Mouse (Mus musculus): ENCODE measurements around the gene Pik3c2a.
"Not testable (repeated sequence)": the region's sequence is repeated elsewhere in the genome, so short reads cannot be mapped to it uniquely, and the experiment has no call there.

The Pik3c2a gene

DNA sequence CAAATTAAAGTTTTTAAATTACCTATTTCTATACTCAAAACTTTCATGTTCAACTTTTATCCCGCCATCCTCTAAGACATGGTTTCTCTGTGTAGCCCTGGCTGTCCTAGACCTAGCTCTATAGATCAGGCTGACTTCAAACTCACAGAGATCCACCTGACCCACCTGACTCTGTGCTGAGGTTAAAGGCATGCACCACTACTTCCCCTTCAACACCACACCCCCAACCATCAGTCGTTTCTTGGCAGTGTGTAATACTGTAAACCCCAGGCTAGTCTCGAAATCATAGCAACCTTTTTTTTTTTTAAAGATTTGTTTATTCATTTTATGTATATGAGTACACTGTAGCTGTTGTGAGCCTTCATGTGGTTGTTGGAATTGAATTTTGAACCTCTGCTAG, 50.9 kb downstream of the Pik3c2a start:
- no peak for DNase-seq (ENCODE audit: low read depth)

DNA sequence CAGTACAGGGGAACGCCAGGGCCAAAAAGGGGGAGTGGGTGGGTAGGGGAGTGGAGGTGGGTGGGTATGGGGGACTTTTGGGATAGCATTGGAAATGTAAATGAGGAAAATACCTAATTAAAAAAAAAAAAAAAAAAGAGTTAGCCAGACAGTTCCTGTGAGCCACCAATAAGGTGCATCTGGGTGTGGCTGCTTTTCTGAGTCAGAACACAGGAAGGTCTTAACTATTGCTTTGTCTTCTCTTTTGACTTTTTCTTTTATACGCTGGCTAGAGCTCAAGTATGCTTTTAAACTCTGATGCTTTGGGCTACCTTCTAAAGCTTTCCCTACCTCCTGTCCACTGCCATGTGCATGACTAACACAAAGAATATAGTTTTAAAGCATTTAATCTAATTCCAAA, 55.9 kb downstream of the Pik3c2a start:
- not testable (repeated sequence) for DNase-seq (ENCODE audit: low read depth)

DNA sequence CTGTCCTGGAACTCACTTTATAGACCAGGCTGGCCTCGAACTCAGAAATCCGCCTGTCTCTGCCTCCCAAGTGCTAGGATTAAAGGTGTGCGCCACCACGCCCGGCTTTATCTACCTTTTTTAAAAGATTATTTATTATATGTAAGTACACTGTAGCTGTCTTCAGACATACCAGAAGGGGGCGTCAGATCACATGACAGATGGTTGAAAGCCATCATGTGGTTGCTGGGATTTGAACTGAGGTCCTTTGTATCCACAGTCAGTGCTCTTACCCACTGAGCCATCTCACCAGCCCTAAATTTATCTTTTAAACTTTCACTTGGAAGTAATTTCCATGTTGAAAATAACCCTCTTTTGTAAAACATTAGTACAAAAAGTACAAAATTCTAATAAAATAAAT, 64.1 kb downstream of the Pik3c2a start:
- DNase-seq (ENCODE audit: low read depth): not testable (repeated sequence)

DNA sequence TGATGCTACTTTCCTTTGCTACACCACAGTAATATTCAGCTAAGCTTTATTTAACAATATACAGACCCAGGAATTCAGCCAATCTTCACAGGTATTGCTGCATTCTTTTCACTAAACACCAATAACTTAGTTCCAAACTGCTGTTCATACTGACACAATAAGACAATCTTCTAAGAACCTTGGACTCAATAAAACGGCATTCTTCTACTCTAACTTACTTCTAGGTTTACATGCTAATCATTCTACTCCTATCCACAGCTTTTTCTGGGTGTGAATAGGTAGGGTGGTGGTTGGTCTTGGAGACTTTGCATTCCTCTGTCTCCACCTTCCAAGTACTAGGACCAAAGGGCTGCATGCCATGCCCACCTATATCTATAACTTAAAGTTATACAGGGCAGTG, 69.0 kb downstream of the Pik3c2a start:
- no peak for DNase-seq (ENCODE audit: low read depth)

DNA sequence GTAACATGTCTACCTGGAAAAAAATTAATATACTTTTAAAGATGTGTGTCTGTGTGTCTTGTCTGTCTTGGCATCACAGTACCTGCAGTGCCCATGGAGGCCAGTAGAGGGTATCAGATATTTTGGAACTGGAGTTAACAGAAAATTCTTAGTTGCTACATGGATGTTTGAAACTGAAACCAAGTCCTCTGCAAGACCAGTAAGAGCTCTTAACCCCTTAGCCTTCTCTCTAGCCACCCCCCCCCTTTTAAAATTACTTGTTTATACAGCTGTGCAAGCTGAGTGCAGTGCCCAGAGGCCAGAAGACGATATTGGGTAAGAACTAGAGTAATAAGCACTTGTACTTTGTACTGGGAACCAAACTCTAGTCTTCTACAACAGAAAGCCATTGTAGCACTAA, 107.0 kb downstream of the Pik3c2a start:
- DNase-seq (ENCODE audit: low read depth): peak; percentile 72

DNA sequence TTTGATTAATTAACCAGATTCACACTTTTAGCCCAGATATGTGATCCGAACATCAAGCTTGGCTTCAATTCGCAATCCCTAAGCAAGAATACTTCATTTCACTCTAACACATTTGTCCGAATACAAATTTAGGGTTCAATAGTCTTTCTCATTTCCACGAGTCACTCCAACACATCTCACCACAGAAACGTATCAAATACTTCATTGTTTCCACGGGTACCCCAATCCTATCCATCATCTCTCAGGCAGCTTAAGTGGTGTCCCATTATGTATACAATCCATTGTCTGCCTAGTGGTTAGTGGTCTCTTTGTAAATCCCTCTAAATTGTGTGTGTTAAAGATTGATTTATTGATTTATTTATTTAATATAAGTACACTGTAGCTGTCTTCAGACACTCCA, 108.1 kb downstream of the Pik3c2a start:
- DNase-seq (ENCODE audit: low read depth): no peak

DNA sequence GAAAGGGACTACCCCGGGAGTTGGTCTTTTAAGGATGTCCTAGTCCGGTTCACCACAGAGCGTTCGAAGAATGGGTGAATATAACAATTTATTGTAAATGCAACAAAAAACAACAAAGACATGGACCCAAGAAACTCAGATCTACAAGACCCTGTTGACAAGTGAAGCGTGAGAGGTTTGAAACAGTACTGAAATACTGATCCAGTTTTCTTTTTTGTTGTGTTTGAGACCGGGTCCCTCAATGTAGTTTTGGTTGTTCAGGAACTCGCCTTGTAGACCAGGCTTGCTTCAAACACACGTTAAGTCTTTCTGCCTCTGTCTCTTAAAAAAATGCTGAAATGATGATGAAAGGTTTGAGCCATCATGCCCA, 108.6 kb downstream of the Pik3c2a start:
- peak; percentile 25 for DNase-seq (ENCODE audit: low read depth)

DNA sequence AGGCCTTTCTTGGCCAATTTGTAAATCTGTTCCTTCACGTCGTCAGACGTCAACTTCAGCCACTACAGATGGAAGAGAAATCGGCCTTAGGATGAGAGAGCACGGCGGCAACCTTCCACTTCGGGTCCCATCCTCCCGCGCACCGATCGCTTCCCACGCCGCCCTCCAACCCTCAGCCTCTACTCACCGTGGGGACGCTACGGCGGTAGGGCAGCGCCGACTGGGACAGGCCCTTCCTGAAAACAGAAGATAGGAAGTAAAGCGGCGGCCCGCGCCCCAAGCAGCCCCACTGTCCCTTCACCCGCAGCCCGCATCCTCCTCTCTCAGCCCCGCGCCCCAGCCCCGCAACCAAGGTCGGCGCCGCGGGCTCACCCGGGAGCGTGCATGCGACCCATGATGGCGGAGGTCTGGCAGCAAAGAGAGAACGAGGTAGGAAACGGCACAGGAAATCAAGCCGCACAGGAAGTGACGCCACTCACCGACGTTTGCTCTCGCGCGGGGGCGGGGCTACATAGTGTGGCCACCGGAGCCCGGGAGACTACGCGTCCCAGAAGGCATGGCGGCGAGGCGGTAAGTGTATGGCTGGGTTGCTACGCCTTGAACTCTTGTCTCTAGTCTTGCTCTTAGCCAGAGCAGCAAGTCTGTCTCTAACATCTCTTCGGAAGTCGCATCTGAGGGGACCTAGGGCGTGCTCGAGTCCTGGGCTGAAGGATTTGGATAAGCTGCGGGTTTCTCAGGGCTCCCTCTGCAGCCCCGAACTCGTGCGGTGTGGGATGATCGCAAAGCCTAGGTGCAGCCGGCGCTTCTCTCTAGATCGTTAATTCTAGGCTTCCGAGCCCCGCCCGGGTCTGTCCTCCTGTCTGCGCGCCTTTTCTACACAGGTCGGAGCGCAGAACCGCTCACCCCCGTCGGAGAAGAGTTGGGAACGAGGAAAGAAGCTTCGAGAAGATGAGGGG, 109.3 kb downstream of the Pik3c2a start, which contains the start of gene Rps13:
TSS of gene Rps13 (minus strand) at position 483 of the 956 bp plus-strand sequence.
- DNase-seq (ENCODE audit: low read depth): peak; percentile 90

DNA sequence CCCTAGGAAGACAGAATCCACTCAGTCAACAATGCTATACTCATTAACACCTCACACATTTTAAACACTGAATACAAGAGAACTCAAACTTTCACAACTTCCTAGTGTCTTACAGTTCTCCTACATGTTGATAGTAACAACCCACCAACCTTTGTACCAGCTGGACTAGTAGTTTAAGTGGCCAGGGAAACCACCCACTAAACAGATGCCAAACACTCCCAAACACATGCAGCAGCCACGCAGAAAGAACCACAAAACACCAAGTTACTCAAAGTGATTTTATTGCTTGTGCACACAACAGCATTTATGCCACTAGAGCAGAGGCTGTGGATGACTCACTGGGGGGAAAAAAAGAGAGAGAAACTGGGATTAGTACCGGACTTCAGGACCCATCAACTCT, 112.0 kb downstream of the Pik3c2a start:
- DNase-seq (ENCODE audit: low read depth): no peak

DNA sequence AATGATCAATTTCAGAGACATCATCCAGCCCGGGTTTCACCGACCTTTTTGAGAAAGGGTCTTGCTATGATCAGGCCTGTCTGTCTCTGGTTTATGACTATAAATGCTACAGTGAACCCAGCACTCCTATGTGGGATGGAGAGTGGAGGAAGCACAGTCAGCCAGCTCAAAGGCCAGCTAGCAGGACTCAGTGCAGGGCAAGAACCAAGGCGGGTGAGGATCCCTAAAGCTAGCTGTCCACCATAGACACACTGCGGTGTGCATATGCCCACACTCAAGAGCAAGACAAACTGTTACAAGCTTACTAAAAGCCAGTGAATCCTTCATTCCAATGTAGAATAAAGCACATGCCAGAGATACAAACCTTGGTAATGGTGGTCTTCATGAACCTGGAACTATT, 113.4 kb downstream of the Pik3c2a start:
- DNase-seq (ENCODE audit: low read depth): no peak

DNA sequence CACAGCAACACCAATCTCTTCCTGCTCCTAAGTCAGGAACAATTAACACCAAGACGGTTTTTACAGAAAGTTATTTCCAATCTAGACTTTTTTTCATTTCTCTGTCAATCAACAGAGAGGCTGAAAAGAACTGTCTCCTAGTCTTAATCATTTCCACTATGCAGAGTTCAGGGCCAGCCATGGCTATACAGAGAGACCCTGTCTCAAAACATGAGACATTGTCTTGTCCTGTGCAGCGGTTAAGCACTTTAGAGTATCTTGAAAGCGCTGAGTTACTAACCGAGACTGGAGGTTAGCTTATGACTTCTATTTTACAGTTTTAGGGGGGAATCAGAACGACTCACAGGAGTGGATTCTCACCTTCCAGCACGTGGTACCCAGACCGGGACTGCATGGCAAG, 114.5 kb downstream of the Pik3c2a start:
- DNase-seq (ENCODE audit: low read depth): no peak

DNA sequence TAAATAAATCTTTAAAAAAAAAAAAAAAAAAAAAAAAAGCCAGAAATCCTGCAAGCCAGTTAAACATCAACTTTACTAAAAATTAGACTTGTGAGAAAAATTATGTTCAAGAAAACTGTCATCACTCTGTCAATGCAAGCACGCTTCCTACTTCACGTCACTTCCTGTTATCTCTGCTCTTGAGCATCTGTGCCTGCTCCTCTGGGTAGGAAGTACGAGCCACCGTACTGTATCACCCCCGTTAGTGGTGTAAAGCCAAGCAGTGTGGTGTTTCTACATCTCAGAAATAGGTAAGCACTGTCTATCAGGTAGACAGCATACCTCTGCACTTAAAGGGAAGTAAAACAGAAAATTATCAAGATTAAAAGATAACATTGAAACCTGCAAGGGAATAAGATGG, 115.3 kb downstream of the Pik3c2a start:
- no peak for DNase-seq (ENCODE audit: low read depth)

DNA sequence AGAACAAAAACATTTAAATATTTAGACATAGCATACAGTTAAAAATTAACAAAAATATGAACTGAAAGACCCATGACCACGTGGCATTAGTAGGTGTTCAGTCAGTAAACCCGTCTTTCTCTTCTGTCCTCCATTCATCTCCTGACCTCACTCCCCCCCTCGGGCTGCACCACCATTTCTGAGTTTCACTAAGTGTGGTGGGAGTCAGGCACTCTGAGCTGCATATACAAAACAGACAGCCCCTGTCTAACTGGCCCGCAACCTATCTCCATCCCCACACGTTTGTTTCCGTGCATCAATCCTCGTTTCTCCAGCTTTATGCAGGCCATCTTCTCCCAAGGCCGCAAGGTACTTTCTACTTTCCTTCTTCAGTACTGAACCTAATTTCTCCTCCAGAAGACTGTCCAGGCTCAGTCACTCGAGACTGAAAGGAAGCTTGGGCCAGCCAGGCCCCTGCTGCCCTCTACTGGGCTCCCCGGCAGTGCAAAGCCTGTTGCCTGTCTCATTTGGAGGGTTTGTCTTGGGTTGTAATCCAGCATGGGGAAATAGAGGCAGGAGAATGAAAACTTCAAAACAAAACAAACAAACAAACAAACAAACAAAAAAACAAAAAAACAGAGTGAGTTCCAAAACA, 119.8 kb downstream of the Pik3c2a start:
- DNase-seq (ENCODE audit: low read depth): no peak

DNA sequence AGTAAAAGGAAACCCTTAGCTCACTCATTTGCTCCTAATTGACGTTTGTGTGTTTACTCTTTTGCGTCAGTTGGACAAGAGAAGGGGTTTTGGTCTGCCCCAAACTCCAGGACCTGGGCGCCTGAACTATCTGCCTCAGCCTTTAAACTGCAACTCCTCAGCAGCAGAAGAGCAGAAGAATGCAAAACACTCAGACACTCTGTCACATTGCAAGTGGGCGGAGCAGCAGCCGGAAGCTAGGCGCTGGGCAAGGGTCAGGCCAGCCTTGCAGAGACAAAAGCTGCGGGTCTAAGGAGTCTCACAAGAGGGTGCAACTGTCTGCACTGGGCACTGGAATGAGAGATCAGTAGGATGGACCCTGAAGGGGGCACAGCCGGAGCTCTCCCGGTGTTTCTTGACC, 133.8 kb downstream of the Pik3c2a start:
- DNase-seq (ENCODE audit: low read depth): no peak

DNA sequence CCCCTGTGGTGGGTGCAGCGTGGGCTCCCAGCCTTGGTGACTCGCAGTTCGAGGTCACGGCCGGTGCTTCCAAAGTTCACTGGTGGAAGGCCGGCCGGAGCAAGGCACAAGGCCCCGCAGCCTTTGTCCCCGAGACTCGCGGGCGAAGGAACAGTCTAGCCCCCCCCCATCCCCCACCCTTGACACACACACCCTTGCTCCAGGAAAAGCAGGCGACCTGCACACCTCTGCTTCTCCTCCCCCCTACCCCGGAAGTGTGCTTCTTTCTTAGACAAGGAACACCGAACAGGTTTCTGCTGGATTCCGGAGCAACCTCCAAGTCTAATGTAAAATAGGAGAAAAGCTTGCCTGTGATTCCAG, 134.6 kb downstream of the Pik3c2a start:
- DNase-seq (ENCODE audit: low read depth): no peak

DNA sequence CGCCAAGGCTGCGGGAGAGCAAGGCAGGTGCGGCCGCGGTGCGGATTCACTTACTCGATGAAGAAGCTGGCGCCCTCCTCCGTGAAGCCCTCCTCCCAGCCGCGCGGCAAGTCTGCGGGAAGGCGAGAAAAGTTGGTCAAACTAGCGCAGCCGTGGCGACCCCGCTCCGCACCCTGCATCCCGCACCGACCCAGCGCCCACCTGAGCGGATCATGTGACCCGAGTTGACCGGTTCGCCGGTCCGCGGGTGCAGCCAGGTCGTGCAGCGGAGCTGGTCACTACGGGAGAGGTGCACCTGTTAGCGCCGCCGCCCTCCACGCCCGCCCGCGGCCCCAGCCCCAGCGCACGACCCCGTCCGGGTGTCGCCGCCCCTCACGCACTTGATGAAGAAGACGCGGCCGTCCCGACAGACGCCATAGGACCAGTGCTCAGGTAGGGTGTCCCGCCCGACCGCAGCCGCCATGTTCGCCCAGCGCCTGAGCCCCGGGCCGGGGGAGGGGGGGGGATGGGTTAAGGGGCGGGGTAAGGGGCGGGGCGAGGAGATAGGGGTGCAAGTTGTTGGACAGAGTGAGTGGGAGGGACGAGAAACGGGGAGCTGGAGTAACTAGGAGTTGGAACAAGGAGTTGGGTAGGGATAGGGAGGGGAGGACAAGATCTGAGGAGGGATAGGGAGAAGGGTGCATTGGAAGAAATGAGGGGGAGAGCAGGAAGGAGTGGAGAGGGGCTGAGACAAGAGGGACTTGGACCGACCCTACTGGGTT, 135.2 kb downstream of the Pik3c2a start, which contains the start of gene Plekha7:
TSS of gene Plekha7 (minus strand) at position 506 of the 761 bp plus-strand sequence.
- DNase-seq (ENCODE audit: low read depth): peak; percentile 31

DNA sequence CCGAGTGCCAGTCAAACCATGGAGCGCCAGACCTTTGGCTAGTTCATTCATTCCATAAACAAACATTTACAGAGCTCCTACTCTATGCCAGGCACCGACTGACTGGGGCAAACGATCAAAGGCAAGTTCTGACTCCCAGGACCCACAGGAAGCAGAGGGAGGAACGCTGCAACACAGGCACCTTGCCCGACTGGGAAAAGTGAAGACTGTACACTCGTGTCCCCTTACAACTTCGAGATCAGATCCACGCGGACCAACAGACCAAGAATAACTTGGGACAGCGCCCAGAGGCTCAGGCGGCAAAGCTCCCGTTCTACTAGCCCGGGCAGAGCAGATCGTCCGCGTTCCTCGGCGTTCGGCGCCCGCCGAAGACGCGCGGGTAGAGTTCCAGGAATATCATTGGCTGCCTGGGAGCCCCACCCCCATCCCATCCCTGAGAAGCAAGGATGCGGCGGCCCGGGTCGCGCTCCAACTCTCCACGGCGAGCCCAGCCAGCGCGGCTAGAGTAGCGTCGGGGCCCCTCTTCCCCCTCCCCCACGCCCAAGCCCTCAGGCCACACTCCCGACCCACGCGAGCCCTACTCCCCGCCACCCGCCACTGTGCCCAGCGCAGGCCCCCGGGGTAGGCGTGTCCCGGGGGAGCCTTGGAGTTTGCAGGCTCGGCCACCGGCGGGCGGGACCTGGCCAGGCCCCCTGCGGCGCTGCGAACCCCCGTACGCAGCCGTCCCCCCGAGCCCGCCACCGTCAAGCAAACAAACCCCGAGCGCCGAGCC, 136.0 kb downstream of the Pik3c2a start:
- peak; percentile 34 for DNase-seq (ENCODE audit: low read depth)

DNA sequence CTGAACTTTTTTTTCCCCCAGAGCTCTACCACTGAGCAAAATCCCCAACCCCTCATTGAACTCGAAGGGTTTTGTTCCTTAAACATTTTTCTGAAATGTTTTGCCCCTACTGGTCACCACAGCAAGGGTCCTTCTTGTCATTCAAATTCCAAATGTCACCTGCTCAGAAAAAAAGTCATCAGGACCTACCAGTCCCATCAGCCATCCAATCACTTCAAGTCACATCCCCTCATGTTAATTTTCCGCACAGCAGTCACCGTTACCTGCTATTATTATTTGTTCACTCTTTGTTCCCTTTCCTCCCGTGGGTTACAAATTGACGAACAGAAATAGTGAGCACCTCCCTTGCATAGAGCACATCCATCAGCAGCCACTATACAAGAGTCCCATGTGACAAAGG, 136.6 kb downstream of the Pik3c2a start:
- DNase-seq (ENCODE audit: low read depth): no peak

DNA sequence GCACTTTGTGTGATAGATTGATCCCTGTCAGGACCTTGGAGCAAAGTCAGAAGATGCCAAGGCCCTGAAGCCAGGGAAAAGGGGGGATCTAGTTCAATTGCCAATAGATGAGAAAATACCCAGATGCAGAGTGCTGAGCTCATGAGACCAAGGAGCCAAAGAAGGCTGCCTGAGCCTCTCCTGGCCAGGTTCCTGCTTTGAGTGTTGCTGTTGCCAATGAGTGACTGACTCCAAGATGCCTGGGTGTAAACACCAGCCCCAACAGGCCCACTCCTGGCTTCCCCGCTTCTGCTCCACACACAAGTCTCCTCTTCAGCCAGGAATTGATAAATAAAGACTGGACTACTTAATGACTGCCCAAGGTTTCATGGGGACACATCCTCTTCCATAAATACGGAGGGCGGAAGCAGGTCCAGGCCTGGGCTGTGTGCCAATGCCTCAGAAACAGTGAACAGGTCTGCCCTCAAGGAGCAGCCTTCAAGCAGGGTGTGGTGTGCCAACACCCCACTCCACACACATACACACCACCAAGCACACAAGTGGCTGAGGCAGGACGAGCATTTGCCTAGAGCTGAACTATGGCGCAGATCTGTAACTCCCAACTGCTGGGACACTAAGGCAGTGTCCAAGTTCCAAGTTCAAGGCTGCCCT, 141.5 kb downstream of the Pik3c2a start:
- DNase-seq (ENCODE audit: low read depth): no peak

DNA sequence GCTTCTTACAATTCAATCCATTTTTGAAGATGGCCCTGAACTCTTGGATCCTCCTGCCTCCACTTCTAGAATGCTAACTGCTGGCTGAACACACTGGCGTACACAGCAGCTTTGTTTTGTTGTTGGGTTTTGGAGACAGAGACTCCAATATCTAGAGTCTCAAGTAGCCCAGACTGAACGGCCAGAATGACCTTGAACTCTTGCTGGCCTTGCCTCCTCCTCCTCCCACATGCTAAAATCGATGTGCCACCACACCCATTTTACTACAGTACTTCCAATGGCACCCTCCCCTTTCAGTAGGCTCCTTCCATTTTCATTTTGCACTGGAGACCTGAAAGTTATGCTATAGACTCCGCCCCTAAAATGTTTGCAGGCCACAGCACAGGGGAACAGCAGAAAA, 142.1 kb downstream of the Pik3c2a start:
- DNase-seq (ENCODE audit: low read depth): no peak

DNA sequence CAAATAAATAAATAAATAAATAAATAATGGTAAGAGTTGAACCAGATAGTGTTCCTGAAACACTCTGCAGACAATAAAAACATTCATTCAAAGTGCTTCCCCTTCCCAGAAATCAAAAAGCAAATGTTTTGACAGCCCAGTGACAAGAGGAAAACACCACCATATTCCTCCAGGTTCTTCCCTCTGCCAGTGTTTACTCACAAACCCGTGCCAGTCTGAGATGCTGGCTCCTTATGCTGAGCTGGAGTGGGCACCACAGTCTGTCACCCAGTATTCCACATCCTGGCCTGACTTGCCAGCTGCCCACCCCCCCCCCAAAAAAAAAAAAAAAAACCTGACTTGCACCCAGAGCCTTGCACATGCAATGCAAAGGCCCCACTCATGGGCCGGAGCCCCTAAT, 144.4 kb downstream of the Pik3c2a start:
- no peak for DNase-seq (ENCODE audit: low read depth)
